Mouse (Mus musculus) erythroid progenitor cell, adult 5-6 weeks (primary cell): ENCODE results near the gene Ehd1. TPM values are rescaled to one million over a fixed set of nuclear protein-coding genes. Genes with fewer than 3 reads are reported as not detected.

ENCODE experiments used
- ATAC-seq: replicated peaks from 2 replicates; pipeline ENCODE4 v1.8.0; 2016; ENCODE audit warnings: moderate number of reproducible peaks, mild to moderate bottlenecking, moderate TSS enrichment, inconsistent platforms; ENCODE audit not compliant: poor library complexity, low FRiP score, severe bottlenecking
- total RNA-seq, 2 experiments: library from RNA; stranded (forward) in 1 of 2; stranded (reverse) in 1 of 2; fragments of 150-400 nt in 1 of 2; fragments of 186-747, 209-891 nt in 1 of 2; gene quantifications; 2 replicates each; pipeline versions ENCODE4 v1.2.3 to v1.2.4; 2015 to 2017; ENCODE audit warnings: low replicate concordance in 2 of 2

Ehd1 gene
- total RNA-seq, 2 experiments from 2014 or later: 17.5 to 20.1 TPM

- no peak for ATAC-seq
Measured at GRCm38 (mm10) chr19:6253021-6253420, 23.5 kb upstream of the Ehd1 start.

- no peak for ATAC-seq
Measured at GRCm38 (mm10) chr19:6260428-6260827, 16.1 kb upstream of the Ehd1 start.

- ATAC-seq: no peak
Measured at GRCm38 (mm10) chr19:6260946-6261345, 15.6 kb upstream of the Ehd1 start.

GRCm38 (mm10) chr19:6261379-6261778 lies 15.1 kb upstream of the Ehd1 start:
- ATAC-seq: no peak

- ATAC-seq: peak; percentile 61; the same call in 1 of the 2 replicates
Measured at GRCm38 (mm10) chr19:6262222-6262621, 14.3 kb upstream of the Ehd1 start.

- no peak for ATAC-seq
Measured at GRCm38 (mm10) chr19:6262839-6263433, 13.6 kb upstream of the Ehd1 start.

GRCm38 (mm10) chr19:6264200-6264599 lies 12.3 kb upstream of the Ehd1 start:
- no peak for ATAC-seq

GRCm38 (mm10) chr19:6264945-6265344 lies 11.6 kb upstream of the Ehd1 start:
- no peak for ATAC-seq

GRCm38 (mm10) chr19:6265727-6266182 lies 10.8 kb upstream of the Ehd1 start:
- ATAC-seq: no peak

- 0 out of 2 replicates have a peak, but pooled peaks have one; percentile 2 for ATAC-seq
Measured at GRCm38 (mm10) chr19:6267306-6268169, 9.0 kb upstream of the Ehd1 start.

- ATAC-seq: peak; percentile 82
Measured at GRCm38 (mm10) chr19:6268170-6268528, 8.4 kb upstream of the Ehd1 start.

- ATAC-seq: no peak
Measured at GRCm38 (mm10) chr19:6268670-6269132, 7.8 kb upstream of the Ehd1 start.

GRCm38 (mm10) chr19:6269798-6270475 lies 6.6 kb upstream of the Ehd1 start:
- no peak for ATAC-seq

- no peak for ATAC-seq
Measured at GRCm38 (mm10) chr19:6270661-6271060, 5.9 kb upstream of the Ehd1 start.

- no peak for ATAC-seq
Measured at GRCm38 (mm10) chr19:6271206-6271605, 5.3 kb upstream of the Ehd1 start.

- no peak for ATAC-seq
Measured at GRCm38 (mm10) chr19:6272053-6272452, 4.5 kb upstream of the Ehd1 start.

- no peak for ATAC-seq
Measured at GRCm38 (mm10) chr19:6272738-6273137, 3.8 kb upstream of the Ehd1 start.

GRCm38 (mm10) chr19:6273592-6273991 lies 2.9 kb upstream of the Ehd1 start:
- ATAC-seq: no peak

GRCm38 (mm10) chr19:6273998-6274608 lies 2.4 kb upstream of the Ehd1 start:
- ATAC-seq: no peak

GRCm38 (mm10) chr19:6275740-6276389 lies 660 bp upstream of the Ehd1 start:
- peak; percentile 33 for ATAC-seq
